Mouse (Mus musculus) layer of hippocampus, adult 9-10 months (tissue): ENCODE data around the gene Tomm20l.

Source experiments
- DNase-seq: peaks from one replicate; pipeline ENCODE4 v3.0.0; 2022; ENCODE audit warnings: low spot score

Tomm20l gene

GRCm38 (mm10) chr12:71154979-71155378, 43.8 kb downstream of the Tomm20l start:
- no peak for DNase-seq

DNA sequence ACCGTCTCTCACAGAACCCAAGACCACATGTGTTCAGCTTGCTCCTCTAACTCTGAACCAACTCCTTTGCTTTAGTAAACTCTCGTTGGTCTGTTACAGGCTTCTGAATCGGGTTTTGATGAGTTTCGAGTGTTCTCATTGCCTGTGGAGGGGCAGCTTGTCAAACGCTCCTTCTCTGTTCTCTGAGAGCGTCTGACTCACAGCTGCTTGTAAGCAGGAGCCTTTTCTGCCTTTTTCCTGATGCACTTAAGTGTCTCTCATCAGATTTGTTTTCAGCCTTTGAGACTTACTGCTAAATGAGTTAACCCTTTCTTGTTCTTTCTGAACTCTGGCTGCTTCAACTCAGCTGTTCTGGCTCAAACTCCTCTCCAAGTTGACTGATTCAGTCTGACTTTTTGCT, 46.7 kb downstream of the Tomm20l start:
- DNase-seq: no peak

DNA sequence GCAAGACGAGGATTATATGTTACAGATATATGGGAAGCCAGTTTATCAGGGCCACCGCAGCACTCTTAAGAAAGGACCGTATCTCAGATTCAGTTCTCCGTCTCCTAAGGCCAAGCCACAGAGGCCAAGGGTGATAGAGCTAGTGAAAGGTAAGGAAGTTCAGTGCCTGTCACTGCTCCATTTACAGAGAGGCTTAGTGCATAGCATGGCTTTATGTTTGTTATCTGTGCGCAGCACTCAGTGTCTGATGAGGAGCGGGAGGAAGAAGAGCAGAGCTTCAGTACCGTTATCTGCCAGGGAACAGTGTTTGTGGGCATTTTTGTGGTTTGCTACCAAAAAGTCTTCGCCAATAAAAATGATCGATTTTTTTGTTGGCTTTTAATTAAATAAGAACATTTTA, 53.2 kb downstream of the Tomm20l start:
- no peak for DNase-seq

- DNase-seq: no peak
Observed at GRCm38 (mm10) chr12:71169911-71170310, 58.7 kb downstream of the Tomm20l start.
